Mouse (Mus musculus) brain, embryonic 14.5 days (tissue): ENCODE results near the gene Gm20662. TPM values are rescaled to one million over a fixed set of nuclear protein-coding genes. Genes with fewer than 3 reads are reported as not detected.
A peak's percentile ranks its signal among the peaks of the same experiment; 100 is the strongest.

ENCODE experiments used
- DNase-seq: peaks from one replicate; pipeline ENCODE4 v3.0.0-alpha.2; 2011; ENCODE audit warnings: low read depth
- CTCF ChIP-seq: fragments of 200-500 bp; IDR thresholded peaks from 2 replicates; pipeline ENCODE4 v1.5.1; 2012; ENCODE audit warnings: inconsistent platforms, mild to moderate bottlenecking, moderate library complexity, borderline replicate concordance; ENCODE audit not compliant: insufficient read depth, insufficient read length; ENCODE audit errors: extremely low read depth
- POLR2A ChIP-seq: fragments of 200-500 bp; IDR thresholded peaks from 2 replicates; pipeline ENCODE4 v1.6.1; 2012; ENCODE audit warnings: mild to moderate bottlenecking, inconsistent platforms, borderline replicate concordance; ENCODE audit not compliant: poor library complexity, insufficient read depth, insufficient read length, severe bottlenecking; ENCODE audit errors: extremely low read depth
- polyA plus RNA-seq: library from polyadenylated mRNA; depleted of rRNA; stranded (reverse); fragments of >200 nt; gene quantifications from 2 replicates; pipeline ENCODE4 v1.2.3, GENCODE M21; 2012

Gene Gm20662
- polyA plus RNA-seq, 1 experiment = 2.3 TPM

DNA sequence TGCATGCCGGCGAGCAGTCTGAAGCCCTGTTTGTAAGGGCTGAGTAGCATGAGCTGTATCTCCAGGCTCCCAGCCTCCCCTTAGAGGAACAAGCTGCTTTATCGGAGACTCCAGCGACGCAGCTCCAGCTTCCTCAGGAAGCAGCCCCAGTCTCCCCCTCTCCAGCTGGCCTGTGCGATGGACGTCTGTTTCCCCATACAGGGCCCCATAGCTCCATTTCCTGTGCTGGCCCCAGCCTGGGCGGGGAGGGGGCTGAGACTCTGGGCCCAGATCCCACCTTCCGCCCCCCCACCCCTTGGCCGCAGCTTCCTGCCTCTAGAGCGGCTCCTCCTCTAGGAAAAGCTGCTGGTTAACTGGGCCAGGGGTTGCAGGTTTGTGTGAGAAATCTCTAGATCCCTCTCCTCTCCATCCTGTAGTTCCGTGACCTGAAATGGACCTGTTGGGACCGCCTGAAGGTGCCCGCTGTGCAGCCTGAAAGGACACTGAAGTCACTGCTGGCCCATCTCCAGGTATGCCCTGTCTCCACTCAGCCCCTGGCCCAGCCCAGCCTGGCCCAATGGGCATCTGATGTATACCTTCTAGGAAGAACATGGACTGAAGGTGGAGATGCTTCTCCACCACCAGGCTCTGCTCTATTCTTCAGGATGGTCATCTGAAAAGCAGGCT is 13.3 kb upstream of the Gm20662 start, which contains the start of gene Gm20661:
Gm20661 (plus strand) TSS at position 378 of the 666 bp plus-strand sequence.
- peak; percentile 65 for DNase-seq
- no peak for TF ChIP-seq CTCF
- TF ChIP-seq POLR2A = no peak

DNA sequence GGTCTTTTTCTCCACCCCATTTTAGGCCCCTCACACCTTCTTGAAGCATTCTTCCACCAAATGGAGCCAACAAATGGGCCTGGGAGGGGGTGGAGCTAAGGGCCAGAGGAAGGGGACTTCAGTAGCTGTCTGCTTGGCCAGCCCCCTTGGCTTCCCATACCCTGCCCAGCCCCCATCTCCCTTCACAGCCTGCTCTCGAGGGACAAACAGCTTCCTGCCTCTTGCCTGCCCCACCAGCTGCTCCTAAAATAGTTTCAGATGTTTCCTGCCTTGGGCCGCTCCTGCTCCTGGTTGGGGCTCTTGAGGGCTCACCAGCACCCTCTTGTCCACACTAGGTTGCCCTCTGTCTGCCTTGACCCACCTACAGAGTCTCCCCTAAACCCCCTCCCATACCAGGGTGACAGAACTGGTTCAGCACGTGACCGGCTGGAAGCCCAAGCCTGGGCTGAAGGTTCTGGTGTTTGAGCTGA is 12.7 kb upstream of the Gm20662 start:
- DNase-seq = peak; percentile 64
- TF ChIP-seq CTCF (no peak), POLR2A (no peak)

DNA sequence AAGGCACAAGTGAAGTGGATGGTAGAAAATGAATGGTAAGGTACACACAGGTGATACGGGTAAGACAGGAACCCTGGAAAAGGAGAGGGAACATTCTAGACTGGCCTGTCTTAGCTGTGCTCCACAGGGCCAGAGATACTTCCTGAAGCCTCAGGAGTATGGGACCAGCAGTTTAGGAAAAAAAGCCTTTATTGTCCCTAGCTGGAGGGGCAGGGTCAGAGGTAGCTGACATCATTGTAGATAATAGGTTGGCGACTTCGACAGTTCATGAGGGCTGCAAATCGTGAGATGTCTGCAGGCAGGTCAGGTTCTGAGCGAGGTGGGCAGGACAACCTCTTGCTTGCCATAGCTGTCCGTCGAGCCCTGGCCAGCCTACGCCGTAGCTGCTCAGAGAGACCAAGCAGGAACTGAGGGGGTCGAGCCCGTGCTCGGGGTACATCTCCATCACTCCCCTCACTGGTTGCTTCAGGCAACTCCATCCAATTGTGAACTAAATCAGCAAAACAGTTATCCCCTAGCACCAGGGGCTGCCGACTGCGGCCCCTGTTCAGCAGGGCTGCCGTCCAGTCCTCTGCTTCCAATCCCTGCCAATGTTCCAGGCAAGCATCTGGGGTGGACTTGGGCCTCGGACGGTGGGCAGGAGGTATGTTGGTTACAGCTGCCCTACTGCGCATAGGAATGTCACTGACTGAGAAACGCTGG is 11.9 kb upstream of the Gm20662 start:
- no peak for TF ChIP-seq CTCF
- TF ChIP-seq POLR2A = no peak

DNA sequence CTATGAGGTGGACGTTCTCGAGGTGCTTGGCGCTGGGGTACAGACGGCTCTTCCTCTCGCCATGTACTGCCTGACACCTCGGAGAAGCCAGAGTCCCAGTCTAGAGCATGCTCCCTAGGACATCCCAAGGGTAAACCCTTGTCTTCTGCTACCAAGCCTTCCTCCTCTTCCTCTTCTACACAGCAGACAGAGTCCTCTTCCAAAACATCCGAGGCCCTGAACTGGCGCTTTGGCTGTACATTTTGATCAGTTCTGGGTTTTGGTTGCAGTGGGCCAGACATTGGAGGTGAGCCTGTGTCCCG is 11.4 kb upstream of the Gm20662 start:
- TF ChIP-seq POLR2A (no peak), CTCF (no peak)
- DNase-seq = no peak

More for the DNA sequence above, 11.9 kb upstream of the Gm20662 start:
- no peak for DNase-seq

DNA sequence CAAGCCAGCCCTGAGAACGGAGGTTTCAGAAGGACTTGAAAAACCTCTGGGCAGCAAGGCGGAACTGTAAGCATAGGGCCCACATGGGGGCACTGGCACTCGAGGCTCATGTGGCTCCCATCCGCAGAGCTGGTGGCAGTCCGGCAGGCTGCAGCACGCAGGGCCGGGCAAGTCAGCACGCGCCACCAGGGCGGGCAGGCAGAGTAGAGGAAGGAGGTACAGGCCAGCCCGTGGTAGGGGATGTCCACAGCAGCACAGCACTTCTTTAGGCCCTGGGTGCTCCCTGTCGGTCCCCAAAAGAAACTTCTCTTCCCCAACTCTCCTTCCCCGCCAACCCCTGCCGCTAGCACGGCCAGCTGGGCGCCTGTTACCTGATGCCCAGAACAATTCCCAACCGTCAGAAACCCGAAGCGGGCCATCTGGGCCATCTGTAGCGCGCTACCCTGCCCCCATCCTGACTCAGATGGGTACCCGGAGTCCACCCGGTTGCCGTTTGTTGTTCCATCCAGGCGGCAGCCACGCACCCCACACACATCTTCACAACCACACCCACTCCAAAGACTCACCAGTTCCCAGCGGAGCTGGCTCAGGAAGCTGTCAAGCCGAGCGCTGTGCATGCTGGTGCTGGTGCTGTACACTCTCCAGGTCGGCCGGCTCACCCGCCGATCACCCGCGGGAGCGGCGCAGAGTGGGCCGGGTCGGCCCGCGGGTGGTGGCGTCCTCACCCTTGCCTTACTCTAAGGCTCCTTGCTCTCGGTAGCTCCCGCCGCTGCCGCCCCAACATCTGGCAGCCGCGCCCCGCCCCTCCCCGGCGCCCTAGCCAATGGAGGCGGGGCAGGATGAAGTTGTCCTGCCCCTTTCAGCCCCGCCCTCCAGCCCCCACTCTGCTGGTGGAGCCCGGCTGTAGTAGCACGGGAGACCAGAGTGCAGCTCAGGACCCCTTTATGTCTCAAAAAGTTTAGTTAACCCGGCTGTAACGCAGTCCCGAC is 10.7 kb upstream of the Gm20662 start, which contains the start of gene Inka1:
Inka1 (minus strand) TSS at position 749 of the 989 bp plus-strand sequence.
- DNase-seq = peak; percentile 84
- TF ChIP-seq POLR2A (no peak), CTCF (no peak)

DNA sequence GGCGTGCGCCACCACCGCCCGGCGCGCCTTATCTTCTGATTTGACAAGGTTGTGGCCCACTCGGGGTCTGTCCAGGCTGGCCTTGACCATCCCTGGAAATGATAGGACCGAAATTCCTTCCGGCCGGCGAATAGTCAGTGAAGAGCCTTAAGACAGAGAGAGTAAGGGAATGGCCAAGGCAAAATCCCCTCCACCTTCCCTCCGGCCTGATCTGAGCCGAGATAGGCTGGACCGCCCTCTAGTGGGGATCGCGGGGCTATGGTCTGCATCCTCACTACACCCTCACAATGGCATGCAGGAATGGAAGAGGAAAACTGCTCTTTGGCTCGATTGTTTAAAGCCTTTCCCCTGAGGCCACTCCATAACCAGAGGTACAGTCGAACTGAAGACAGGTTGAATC is 9.8 kb upstream of the Gm20662 start:
- TF ChIP-seq POLR2A = no peak
- peak; percentile 93 for TF ChIP-seq CTCF
- peak; percentile 85 for DNase-seq

DNA sequence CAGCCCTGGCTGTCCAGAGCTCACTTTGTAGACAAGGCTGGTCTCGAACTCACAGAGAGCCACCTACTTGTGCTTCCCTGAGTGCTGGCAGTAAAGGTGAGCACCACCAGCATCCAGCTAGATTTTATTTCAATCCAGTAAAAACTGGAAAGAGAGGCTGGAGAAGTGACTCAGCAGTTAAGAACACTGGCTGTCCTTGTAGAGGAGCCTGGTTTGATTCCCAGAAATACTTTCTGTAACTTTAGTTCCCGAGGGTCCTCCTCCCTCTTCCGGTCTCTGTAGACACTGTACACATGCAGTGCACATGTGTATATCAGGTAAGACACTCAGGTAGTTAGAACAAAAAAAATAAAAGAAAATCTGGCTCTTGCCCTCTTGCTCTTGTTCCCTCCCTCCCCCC is 8.2 kb upstream of the Gm20662 start:
- no peak for DNase-seq
- no peak for TF ChIP-seq POLR2A

DNA sequence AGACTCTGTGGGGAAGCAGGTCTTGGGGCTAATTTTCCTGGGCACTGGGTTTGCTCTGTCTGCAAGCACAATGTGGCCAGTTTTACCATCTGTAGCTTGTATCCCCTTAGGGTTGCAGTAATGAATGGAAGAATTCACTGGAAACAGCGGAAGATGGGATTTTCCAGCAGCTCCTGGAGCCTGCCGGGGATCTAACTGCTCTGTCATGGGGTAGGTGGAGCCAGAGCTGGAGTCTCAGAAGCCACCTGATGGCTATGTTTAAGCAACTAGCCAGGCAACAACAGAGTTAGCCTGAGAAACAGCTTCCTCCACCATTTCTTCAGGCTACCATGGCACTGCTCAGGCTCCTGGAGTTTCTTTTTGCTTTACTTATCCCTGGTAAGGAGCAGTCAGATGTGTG is 4.0 kb upstream of the Gm20662 start, which contains the start of gene Cdhr4:
Cdhr4 (plus strand) TSS at position 301 of the 400 bp plus-strand sequence.
- TF ChIP-seq CTCF (no peak), POLR2A (no peak)
- DNase-seq = no peak

DNA sequence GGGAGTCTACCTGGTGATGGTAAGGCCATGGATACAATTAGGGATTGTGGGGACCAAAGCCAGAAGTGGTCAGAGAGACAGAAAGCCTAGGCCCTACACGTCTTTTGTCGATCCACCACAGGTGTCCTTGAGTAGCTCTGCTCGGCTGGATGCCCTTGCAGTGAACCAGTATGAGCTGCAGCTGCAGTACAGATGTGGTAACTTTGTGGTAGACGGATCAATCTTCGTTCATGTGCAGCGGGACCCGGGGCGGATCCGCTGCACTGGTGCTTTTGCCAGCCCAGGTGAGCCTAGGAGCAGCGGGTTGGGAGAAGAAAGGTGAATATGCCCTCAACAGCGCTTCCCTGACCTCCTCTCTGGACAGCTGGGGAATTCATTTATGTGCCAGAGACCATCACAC is 3.1 kb upstream of the Gm20662 start:
- DNase-seq = no peak
- TF ChIP-seq POLR2A (no peak), CTCF (no peak)

DNA sequence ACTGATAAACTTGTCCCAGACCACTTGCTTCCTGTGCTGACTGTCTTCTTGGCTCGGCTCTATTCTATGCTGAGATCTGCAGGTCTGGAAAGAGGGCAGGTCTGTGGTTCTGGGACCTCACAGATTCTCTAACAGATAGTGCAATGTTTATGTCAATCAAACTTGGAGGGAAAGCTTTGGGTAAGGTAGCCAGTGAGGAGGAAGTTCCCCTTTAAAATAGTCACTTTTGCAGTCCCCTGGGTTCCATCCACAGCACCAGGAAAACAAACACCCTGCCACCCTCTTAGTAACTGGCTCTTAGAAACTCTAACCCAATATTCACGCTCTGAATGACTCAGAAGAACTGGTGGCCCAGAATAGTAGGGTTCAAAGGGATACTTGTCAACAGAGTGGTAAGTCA is 1.7 kb upstream of the Gm20662 start:
- DNase-seq = no peak
- no peak for TF ChIP-seq POLR2A
- no peak for TF ChIP-seq CTCF

DNA sequence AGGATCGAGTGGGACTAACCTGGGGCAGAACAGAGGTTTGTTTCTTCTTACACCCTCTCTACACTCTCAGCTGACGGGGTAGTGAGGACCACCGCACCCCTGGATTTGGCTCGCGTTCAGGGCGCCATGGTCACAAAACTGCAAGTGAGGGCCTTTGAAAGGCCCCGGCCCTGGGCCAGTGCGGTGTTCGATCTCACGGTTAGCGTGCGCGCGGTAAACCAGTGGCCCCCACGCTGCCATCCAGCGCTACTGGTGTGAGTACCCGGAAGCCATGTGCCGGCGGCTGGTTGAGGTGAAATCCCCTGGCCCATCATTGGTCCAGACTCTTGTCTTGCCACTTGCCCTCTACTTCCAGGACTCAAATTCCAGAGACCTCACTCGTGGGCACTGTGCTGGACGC is 636 bp upstream of the Gm20662 start:
- TF ChIP-seq POLR2A (no peak), CTCF (no peak)
- DNase-seq = no peak
